Mouse (Mus musculus) ES-E14 (cell line): ENCODE data around the gene Gabrb3.

Source experiments
- MAFK ChIP-seq: IDR thresholded peaks from 2 replicates; pipeline ENCODE4 v1.6.1; 2014; ENCODE audit warnings: mild to moderate bottlenecking, low read depth, low read length, inconsistent platforms; ENCODE audit not compliant: insufficient read depth
- ZC3H11A ChIP-seq: IDR thresholded peaks from 2 replicates; pipeline ENCODE4 v1.6.1; 2012; ENCODE audit warnings: low read depth, mild to moderate bottlenecking, inconsistent platforms, low read length, borderline replicate concordance

DNA sequence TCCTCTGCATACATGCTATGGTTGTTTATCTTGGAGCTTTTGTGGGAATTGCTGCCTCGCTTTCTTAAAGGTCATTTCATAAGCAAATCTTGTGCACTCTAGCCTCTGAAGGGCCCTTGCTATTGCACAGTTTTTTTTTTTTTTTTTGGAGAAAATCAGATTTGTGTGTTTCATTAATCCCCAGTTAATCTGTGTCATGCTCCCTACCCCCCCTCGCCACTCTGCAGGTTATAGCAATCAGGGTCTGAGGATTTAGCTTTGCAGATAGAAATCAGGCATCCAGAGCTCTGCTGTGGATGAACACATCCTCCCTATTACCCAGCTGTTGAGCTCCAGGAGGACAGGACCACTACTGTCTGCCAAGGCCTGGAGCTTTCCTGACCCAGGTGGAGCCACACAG lies at the start of gene Gabrb3:
- no peak for TF ChIP-seq ZC3H11A
- TF ChIP-seq MAFK, result no peak
